Mouse (Mus musculus) right cerebral cortex, adult 18-20 months (tissue): Measurements from ENCODE around the gene 4931428F04Rik.

Experiments used
- DNase-seq: peaks from one replicate; pipeline ENCODE4 v3.0.0; 2022; ENCODE audit warnings: mixed read lengths

4931428F04Rik gene

DNA sequence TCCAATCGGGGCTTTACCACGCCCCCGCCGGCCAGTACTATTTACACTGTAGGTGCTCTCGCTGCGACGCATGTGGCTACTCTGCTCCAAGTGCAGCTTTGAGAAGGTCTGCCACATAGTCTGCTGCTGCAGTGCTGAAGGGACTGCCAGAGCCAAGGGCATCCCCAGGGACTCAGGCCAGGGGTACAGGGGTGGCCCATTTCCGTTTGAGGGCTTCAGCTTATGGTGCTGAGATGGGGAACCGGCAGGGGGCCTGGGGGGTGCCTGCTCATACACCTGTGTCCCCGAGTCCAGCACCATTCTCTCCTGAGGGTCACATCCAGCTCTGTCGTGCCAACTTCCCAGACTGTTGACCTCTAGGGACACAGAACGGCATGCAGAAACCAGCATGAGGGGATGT lies 4.2 kb downstream of the 4931428F04Rik start:
- DNase-seq = no peak

DNA sequence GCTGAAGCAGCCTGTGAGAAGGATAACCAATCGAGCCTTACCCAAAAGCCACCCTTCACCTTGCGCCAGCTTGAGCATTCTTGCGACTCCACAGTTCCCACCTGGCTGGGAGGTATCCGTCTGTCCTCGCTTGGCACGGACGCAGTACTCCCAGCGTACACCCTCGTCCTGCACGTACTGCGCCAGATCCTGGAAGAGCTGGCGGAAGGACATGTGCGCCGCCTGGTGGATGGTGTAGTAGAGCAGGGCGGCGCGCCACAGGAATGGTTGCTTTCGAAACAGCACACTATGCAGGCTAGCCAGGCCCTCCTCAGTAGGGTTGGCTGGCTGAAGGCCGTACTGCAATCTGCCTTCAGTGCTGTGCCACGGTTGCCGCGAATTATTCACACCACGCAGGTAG lies 6.6 kb downstream of the 4931428F04Rik start:
- no peak for DNase-seq

DNA sequence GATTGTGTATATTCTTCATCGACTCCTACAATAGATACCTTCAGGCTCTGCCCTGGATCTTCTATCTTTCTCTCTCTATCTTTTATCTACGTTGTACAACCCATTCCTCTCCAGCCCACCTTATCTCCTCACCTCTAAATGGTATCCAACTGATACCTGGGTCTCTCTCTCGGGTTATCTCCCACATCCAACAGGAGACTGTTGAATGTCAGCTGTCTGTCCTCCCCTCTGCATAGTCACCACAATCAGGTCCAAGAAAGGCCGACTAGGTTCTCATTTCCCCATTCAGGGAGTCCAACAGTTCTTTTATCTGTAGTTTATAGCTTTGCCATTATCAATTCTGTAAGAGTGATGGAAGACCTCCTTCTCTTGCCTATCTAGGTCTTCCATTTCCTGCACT lies 7.4 kb downstream of the 4931428F04Rik start:
- no peak for DNase-seq

DNA sequence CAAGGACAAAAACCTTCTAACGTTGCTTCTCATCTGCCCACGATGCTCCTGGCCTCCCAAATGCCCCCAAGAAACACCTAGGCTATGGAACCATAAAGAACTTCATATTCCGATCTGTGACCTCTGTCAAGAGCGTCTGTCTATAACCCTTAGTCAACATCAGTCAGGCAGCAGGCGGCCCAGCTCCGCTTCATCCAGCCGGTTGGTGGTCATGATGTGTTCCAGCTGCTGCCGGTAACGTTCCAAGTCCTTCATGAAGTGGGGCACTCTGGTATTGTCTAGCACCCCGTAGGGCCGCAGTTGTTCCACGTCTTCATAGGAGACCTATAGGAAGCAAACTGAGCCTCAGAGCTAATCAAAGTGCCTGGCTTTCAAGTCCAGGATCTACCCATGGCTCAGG lies 7.8 kb downstream of the 4931428F04Rik start:
- no peak for DNase-seq

DNA sequence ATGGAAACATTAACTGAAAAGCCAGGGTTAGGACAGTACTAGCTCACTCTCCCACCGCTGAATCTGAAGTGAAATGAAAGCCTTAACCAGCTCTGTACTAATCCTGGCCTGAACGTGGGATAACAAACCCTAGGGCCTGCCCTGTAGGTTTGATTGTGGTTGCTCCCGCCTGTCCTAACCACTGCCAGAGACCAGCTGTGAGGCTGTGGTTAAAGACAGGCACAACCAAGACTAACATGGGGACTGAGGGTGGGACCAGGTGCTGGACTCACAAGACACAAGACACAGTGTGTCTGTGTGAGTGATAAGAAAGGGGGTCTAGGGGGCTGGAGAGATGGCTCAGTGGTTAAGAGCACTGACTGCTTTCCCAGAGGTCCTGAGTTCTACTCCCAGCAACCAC lies 9.1 kb downstream of the 4931428F04Rik start:
- DNase-seq = no peak

DNA sequence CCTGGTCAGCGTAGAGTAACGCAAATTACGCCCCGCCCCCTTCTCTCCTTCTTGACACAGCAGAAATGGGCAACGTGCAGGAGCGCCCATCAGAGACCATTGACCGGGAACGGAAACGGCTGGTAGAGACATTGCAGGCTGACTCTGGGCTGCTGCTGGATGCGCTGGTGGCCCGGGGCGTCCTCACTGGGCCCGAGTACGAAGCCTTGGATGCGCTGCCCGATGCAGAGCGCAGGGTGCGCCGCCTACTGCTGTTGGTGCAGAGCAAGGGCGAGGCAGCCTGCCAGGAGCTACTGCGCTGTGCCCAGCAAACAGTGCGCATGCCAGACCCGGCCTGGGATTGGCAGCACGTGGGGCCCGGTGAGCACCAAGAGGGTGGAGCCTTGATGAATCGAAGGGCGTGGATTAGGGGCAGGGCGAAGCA lies 10.7 kb downstream of the 4931428F04Rik start:
- DNase-seq = peak; percentile 91

DNA sequence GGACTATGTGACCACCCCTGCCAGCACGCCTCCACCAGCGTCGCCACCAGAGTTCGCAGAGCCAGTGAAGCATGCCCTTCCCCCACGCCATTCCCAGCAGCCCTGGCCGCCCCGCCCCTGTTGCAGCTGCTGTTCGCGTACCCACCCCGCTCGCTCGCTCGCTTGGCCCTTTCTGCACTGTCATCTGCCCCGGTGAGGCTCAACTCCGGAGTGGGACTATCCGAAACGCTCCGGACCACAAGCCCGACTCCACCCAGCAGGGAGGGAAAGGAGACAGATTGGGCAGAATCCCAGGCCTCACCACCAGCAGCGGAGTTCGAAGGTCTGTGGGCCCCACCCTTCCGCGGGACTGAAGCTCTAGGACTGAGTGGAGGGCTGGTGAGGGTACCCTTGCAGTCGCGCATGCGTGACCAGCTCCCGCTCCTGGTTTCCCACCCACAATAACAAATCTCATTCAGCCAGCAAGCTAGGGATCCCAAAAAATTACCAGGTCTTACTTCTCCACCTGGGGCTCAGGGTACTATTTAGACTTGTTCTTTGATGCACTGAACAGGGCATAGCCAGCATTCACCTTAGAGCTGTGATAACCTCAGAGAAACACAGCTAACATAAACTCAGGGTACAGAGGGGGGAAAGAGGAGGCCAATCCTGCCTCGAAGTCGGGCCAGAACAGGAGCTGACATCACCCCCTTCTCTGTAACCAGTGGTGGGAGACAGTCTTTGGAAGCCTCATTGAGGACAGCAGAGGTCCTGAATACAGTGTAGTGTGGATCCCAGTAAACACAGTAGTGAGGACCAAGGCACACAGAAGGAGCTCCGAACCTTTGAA lies 13.2 kb downstream of the 4931428F04Rik start:
- peak; percentile 65 for DNase-seq

DNA sequence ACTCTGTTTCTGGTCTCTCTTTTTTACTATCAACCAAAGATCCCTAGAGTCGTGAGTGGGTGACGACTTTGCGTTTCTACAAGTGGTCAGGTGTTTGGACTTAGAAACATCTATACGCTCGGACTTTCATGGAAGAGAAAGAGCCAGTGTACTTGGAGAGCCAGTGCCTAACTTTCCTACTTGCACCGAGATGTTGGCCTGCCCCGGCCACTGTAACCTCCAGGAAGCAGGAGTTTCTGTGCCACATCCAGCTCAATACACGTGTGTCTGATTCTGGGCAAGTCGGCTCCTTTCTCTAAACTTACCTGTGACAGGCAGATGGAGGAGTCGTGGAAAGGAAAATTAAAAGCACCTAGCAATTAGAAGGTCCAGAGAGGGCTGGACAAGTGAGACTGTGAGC lies 13.8 kb downstream of the 4931428F04Rik start, which contains the start of gene Nol3:
Gene Nol3 (plus strand): TSS at position 301 of the 400 bp plus-strand sequence.
- no peak for DNase-seq

DNA sequence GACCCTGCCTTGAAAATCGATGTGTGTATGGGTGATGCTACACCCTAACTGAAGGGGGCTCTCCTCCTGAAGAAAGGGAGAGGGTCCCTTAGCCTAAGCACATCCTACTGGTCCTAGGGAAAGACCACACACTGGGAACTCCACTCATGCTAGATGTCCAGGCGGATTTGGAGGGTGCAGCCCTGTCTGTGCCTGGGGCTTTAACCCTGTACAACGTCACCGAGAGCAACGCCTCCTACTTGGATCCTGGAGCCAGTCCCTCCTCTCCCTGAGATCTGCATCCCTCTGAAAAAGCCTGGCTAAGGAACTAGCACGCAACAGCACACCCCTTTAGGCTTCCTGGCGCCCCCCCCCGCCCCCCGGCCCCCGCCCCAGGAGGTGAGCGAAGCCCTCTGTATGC lies 14.3 kb downstream of the 4931428F04Rik start:
- no peak for DNase-seq

DNA sequence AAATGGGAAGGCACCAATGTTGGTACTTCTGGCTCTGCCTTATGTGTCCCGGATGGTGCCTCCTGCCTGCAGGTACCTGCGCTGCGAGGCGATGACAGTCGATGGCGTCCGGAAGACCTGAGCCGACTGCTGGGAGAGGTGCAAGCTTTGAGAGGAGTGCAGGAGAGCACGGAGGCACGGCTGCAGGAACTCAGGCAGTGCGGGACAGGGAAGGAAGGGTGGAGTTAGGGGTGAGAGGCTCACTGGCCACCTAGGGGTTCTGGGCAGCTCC lies 18.8 kb downstream of the 4931428F04Rik start:
- no peak for DNase-seq

DNA sequence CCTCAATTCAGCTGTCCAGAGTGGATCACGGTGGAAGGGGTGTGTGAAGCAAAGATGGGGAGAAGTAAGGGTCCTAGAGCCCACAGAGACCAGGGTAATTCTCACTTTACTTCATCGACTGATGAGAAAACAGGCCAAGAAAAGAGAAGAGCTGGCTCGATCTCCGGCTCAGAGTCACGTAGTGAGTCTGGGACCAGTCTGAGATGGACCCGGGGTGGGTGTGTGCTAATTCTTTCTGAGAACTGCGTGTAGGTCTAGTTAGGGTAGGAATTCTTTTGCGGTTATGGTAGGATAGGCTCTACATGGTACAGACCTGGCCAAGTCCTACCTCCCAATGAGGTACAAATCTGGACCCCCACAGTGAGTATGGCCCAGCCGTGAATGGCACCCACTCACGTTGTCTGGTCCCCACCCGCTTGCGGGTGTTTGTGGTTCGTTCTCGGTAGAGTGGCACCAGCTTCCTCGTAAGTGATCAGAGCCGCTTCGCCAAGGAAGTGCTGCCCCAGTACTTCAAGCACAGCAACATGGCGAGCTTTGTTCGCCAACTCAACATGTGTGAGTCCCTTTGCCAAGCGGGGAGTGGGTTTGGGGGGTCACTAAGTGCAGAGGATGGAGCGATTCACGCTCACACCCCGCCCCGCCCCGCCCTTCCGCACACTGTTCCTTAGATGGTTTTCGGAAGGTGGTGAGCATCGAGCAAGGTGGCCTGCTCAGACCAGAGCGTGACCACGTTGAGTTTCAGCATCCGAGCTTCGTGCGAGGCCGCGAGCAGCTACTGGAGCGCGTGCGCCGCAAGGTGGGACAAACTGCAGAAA lies 19.4 kb downstream of the 4931428F04Rik start:
- no peak for DNase-seq

DNA sequence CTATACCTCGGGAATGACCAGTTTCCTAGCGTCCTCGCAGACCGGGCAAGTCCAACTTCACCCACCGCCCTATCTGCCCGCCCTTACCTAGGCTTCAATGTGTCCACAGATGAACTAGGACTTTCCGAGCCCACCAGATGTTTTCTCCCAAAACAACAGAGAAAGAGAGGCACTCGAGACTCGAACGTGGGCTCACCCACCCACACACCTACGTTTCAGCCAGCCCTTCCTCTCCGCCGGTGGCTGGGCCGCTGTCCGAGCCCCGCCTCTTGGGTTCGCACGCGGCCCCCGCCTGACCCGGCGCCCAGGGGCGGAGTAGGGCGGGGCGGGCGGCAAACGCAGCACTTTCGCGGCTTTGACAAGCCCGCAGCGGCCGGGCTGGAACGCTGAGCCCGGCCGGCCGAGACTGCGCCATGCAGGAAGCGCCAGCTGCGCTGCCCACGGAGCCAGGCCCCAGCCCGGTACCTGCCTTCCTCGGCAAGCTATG lies 20.2 kb downstream of the 4931428F04Rik start, which contains the start of gene Hsf4:
Gene Hsf4 (plus strand): TSS at position 341 of the 487 bp plus-strand sequence.
- DNase-seq = peak; percentile 73

DNA sequence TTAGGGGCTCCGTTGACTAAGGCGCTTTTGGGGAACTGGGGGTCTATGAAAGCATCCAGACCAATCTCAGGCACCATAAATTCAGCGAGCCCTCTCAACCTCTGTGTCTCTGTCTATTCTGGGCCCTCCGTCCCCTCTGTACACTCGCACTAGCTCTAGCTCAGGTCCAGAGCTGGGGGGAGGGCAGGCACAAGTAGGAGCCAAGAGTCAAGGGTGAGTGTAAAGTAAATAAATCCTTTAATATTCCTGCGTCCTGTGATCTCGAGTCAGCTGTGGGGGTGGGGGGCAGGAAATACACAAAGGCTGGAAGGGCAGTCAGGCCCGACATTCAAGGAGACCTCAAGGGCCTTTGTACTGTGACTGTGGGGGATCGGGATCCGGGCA lies 20.6 kb downstream of the 4931428F04Rik start:
- DNase-seq = no peak

DNA sequence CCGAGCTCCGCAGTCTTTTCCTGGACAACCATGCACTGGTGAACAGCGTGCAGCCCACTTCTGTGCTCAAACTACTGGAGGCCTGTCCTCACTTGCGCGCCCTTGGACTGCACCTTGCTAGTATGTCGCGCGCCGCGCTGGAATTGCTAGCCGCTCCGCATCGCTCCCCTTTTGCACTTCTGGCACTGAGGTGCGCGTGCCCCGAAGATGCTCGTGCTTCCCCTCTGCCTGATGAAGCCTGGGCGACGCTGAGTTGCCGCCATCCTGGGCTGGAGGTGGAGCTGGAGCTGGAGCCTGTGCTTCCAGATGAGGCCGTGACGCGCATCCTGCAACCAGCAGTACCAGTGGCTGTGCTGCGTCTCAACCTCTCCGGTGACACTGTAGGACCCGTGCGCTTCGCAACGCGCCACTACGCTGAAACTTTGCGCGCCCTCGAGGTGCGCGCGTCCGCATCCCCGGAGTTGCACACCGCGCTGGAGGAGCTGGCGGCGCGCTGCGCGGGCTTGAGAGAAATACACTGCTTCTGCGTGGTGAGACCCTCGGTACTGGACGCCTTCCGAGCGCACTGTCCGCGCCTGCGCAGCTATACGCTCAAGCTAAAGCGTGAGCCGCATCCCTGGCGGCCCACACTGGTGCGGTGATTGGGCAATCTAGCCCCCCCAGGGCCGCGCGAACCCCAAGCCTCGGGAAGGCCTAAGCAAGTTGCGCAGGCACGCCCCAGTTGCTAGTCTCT lies 21.2 kb downstream of the 4931428F04Rik start:
- peak; percentile 92 for DNase-seq

DNA sequence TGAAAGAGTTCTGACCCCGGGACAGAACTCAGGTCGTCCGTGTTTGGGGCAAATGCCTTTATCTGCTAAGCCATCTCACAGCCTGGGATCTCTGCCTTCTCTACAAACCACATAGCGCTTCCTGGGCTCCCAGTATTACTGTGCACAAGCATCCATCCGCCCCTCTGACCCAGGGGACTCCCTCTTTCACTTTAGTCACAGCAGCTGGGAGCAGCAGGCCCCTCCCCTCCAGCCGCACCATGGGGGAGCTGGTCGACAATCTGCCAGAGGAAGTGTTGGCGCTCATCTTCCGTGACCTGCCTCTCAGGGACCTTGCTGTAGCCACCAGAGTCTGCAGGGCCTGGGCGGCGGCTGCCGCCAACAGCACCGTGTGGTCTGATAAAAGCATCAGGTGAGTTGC lies 22.9 kb downstream of the 4931428F04Rik start:
- no peak for DNase-seq

DNA sequence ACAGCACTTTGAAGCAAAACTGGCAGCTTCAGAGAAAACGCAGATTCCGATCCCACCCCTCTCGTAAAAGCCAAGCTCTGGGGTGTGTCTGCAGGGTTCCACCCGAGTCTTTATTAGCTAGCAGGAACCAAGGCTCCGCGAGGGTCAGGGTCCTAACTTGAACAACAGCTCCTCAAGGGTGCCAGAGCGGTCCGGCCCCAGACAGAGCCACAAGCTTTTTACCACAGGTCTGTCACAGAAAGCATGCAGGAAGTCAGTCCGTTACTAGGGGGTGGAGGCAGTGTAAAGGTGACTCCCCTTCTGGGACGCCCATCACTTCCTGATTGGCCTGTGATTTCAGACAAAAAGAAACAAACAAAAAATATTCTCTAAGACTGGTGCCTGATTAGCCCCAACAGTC lies 24.5 kb downstream of the 4931428F04Rik start:
- no peak for DNase-seq

DNA sequence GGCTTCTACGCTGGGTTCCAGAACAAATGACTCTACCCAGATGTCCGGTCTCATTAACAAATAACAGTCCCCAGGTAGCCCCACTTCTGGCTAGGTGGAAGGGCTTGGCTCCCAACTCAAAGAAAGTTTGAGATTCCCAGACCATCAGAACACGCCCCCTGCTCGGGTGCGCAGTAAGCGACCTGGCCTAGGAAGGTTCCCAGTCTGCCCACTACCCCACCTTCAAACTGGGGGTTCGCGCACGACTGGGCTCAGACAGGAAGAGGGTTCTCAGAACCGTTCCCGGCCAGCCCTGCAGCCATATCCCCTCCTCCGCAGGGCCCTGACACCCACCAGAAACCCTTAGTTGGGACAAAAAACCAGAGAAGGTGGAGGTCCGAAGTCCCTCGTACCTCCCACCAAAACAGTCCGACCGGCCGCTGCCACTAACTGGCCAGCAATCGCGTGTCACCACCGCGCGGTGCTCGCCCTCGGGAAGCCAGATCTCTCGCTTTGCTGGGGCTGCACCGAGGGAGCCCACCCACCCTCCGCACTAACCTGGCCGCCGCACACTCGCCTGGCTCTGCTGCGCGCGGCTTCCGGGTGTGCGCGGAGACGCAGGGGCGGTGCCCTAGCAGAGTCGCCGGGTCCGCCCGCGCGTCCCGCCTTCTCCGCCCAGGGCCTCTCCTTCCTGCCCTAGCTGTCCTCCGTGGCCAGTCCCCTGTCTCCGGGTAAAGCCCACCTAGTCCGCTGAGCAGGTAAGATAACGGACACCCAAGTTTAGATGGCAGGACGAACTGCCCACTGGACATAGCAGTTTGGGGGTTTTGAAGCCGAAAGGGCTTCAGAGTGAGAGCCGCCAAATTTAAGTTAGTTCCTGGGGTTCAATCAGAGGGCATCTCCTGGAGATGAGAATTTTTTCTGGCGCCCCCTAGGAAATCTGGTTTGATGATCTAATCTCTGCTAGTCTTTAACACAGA lies 25.4 kb downstream of the 4931428F04Rik start, which contains the start of the genes Tradd and Fbxl8:
Gene Tradd (minus strand): TSS at position 586 of the 959 bp plus-strand sequence.
Gene Fbxl8 (plus strand): TSS at position 625 of the 959 bp plus-strand sequence.
- DNase-seq = no peak

DNA sequence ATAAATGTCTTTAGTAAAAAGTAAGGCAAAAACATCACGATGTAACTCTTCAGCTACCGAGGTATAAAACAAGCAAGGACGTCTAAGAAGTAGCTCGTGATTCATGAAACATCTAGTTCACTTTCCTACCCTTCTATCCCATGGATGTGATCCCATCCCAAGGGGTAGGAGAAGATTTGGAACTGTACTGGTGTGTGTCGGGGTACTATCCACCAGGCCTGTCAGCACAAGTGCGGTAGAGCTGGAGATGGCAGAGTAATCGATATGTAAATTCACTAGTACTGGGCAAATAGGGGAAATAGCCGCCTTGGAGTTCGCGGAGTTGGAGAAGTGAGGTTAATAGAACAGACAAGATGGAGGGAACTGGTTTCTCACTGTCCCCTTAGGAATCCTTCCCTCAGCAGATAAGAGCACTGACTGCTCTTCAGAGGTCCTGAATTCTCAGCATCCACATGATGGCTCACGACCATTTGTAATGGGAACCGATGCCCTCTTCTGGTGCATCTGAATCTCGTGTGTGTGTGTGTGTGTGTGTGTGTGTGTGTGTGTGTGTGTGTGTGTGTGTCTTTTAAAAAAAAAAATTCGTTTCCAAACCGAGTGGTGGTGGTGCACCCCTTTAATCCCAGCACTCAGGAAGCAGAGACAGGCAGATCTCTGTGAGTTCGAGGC lies 26.3 kb downstream of the 4931428F04Rik start:
- no peak for DNase-seq

DNA sequence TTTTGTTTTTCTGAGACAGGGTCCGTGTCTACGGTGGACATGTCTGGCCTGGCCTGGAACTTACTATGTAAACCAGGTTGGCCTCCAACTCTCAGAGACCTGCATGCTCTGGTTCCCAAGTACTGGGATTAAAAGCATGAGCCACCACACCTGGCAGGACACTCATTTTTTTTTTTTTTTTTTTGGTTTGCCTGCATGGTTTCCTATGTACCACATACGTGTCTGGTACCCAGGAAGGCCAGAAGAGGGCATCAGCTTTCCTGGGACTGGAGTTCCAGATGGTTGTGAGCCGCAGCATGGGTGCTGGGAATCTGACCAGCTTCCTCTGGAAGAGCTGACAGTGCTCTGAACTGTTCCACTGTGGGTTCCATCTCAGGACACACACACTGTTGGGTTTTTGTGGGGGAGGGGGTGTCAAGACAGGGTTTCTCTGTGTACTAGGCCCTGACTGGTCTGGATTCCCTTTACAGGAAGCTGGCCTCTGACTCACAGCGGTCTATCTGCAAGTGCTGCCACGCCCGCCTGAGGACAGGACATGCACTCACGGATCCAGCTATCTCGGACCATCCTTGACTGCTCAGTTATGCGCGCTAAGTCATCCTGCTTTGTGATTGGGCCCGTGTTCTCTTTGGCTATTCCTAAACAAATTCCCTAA lies 28.2 kb downstream of the 4931428F04Rik start:
- DNase-seq = no peak

DNA sequence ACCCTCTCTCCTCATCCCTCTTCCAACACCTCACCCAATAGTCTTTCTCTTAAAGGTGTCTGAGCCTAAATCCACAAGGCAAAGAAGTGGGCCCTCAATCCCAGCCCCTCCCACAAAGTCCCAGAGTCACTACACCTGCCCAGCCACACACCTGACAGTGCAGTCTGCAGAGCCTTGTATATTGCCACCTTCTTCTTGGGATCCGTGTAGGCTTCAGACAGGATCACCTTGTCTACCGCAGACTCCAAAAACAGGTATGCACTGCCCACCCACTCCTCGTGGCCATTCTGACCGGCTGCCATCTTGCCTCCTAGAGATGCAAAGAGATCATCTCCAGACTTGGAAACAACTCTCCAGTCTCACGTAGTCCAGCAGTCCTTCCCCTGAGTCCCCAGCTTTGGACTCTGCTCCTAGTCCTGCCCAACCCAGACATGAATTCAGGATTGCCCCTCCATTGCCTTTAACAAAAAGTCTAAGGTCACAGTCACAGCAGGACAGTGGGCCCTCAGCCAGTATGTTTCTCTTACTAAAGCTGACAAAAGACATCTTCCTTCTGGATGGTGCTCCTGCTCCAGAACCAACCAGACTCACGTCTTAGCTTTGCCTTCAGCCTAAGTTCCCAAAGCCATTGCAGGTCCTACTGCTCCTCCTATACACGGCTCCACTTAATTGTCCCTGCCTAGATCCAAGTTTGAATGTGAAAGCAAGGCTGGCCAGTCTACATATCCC lies 29.1 kb downstream of the 4931428F04Rik start:
- DNase-seq = no peak
